Mouse (Mus musculus): ENCODE results near the gene Kcnq5. TPM values are rescaled to one million over a fixed set of nuclear protein-coding genes. Genes with fewer than 3 reads are reported as not detected.

Kcnq5 gene
- polyA plus RNA-seq, 1 experiment, result 0.07 TPM

DNA sequence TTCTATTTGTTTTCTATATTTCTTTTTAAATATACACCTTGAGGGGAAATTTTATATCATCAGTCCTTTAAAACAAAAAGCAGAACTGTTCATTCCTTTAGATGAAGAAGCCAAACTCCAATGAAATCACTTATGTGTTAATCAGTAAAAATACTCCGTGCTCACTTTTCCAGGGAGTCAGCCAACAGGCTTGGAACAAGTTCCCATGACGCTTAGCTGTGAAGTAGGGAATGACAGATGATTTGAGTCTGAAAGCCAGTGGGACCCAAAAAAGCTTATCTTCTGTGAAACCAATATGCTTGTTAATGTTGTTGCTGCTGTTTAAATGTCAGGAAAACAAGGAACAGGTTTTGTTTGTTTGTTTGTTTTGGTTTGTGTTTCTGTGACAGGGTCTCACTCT, 326.3 kb downstream of the Kcnq5 start:
- Histone ChIP-seq H3K4me3 (ENCODE audit: control insufficient read depth, low read depth, low read length) (no peak overlapping the region), H3K36me3 (ENCODE audit: control insufficient read depth, insufficient read depth, low read length) (no peaks in the 10 kb centered on the region)

DNA sequence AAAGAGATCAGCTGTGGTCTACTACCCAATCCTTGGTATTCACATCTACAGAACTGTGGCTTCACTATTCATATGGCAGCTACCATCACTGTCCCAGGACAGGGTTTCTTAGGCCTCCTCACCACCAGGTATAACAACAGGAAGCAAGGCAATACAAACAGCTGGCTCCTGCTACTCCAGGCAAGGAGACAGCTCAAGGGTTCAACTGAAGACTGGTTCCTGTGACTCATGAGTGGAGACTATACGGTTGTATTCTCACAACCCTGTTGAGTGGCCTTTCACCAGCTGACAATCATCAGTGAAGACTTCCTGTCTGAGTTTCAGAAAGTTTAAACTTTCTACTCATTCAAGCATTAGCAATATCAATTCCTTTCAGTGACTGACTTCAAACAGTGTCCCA, 327.7 kb downstream of the Kcnq5 start:
- no peaks in the 10 kb centered on the region for H3K36me3 ChIP-seq (ENCODE audit: control insufficient read depth, insufficient read depth, low read length)
- no peaks in the 10 kb centered on the region for H3K27me3 ChIP-seq (ENCODE audit: control insufficient read depth, insufficient read depth, low read length)
- no peaks in the 10 kb centered on the region for H3K4me1 ChIP-seq (ENCODE audit: control insufficient read depth, insufficient read depth, low read length)
- no peak overlapping the region for H3K27ac ChIP-seq (ENCODE audit: control insufficient read depth, insufficient read depth, low read depth, low read length)
- no peak overlapping the region for H3K4me3 ChIP-seq (ENCODE audit: control insufficient read depth, low read depth, low read length)
- TF ChIP-seq CTCF (IDR thresholded peaks at IDR 0.05; ENCODE audit: control insufficient read depth, insufficient read depth, insufficient replicate concordance, low read depth, low read length) (no peak), POLR2A (IDR thresholded peaks at IDR 0.05; ENCODE audit: control insufficient read depth, low read depth, low read length) (no peak)

More for the DNA sequence above, 326.3 kb downstream of the Kcnq5 start:
- Histone ChIP-seq H3K27ac (ENCODE audit: control insufficient read depth, insufficient read depth, low read depth, low read length) (no peak overlapping the region), H3K4me1 (ENCODE audit: control insufficient read depth, insufficient read depth, low read length) (no peaks in the 10 kb centered on the region), H3K27me3 (ENCODE audit: control insufficient read depth, insufficient read depth, low read length) (no peaks in the 10 kb centered on the region)
- no peak for TF ChIP-seq POLR2A (IDR thresholded peaks at IDR 0.05; ENCODE audit: control insufficient read depth, low read depth, low read length)
- TF ChIP-seq CTCF (IDR thresholded peaks at IDR 0.05; ENCODE audit: control insufficient read depth, insufficient read depth, insufficient replicate concordance, low read depth, low read length), result no peak

GRCm38 (mm10) chr1:21622455-21622854, 339.3 kb downstream of the Kcnq5 start:
- Histone ChIP-seq H3K4me3 (ENCODE audit: control insufficient read depth, low read depth, low read length) (no peak overlapping the region), H3K27ac (ENCODE audit: control insufficient read depth, insufficient read depth, low read depth, low read length) (no peak overlapping the region), H3K36me3 (ENCODE audit: control insufficient read depth, insufficient read depth, low read length) (no peaks in the 10 kb centered on the region), H3K4me1 (ENCODE audit: control insufficient read depth, insufficient read depth, low read length) (no peaks in the 10 kb centered on the region), H3K27me3 (ENCODE audit: control insufficient read depth, insufficient read depth, low read length) (no peaks in the 10 kb centered on the region)
- TF ChIP-seq POLR2A (IDR thresholded peaks at IDR 0.05; ENCODE audit: control insufficient read depth, low read depth, low read length) (no peak), CTCF (IDR thresholded peaks at IDR 0.05; ENCODE audit: control insufficient read depth, insufficient read depth, insufficient replicate concordance, low read depth, low read length) (no peak)

GRCm38 (mm10) chr1:21622039-21622438, 339.7 kb downstream of the Kcnq5 start:
- Histone ChIP-seq H3K27ac (ENCODE audit: control insufficient read depth, insufficient read depth, low read depth, low read length) (no peak overlapping the region), H3K4me3 (ENCODE audit: control insufficient read depth, low read depth, low read length) (no peak overlapping the region), H3K36me3 (ENCODE audit: control insufficient read depth, insufficient read depth, low read length) (no peaks in the 10 kb centered on the region), H3K4me1 (ENCODE audit: control insufficient read depth, insufficient read depth, low read length) (no peaks in the 10 kb centered on the region), H3K27me3 (ENCODE audit: control insufficient read depth, insufficient read depth, low read length) (no peaks in the 10 kb centered on the region)
- no peak for TF ChIP-seq CTCF (IDR thresholded peaks at IDR 0.05; ENCODE audit: control insufficient read depth, insufficient read depth, insufficient replicate concordance, low read depth, low read length)
- TF ChIP-seq POLR2A (IDR thresholded peaks at IDR 0.05; ENCODE audit: control insufficient read depth, low read depth, low read length), result no peak

GRCm38 (mm10) chr1:21618712-21619111, 343.0 kb downstream of the Kcnq5 start:
- H3K27ac ChIP-seq (ENCODE audit: control insufficient read depth, insufficient read depth, low read depth, low read length), result no peak overlapping the region
- TF ChIP-seq CTCF (IDR thresholded peaks at IDR 0.05; ENCODE audit: control insufficient read depth, insufficient read depth, insufficient replicate concordance, low read depth, low read length) (no peak), POLR2A (IDR thresholded peaks at IDR 0.05; ENCODE audit: control insufficient read depth, low read depth, low read length) (no peak)
- H3K4me3 ChIP-seq (ENCODE audit: control insufficient read depth, low read depth, low read length), result no peak overlapping the region
- no peaks in the 10 kb centered on the region for H3K36me3 ChIP-seq (ENCODE audit: control insufficient read depth, insufficient read depth, low read length)
- no peaks in the 10 kb centered on the region for H3K4me1 ChIP-seq (ENCODE audit: control insufficient read depth, insufficient read depth, low read length)
- H3K27me3 ChIP-seq (ENCODE audit: control insufficient read depth, insufficient read depth, low read length), result no peaks in the 10 kb centered on the region

- Histone ChIP-seq H3K4me1 (ENCODE audit: control insufficient read depth, insufficient read depth, low read length) (no peaks in the 10 kb centered on the region), H3K27me3 (ENCODE audit: control insufficient read depth, insufficient read depth, low read length) (no peaks in the 10 kb centered on the region), H3K4me3 (ENCODE audit: control insufficient read depth, low read depth, low read length) (no peak overlapping the region), H3K27ac (ENCODE audit: control insufficient read depth, insufficient read depth, low read depth, low read length) (no peak overlapping the region), H3K36me3 (ENCODE audit: control insufficient read depth, insufficient read depth, low read length) (no peaks in the 10 kb centered on the region)
- TF ChIP-seq CTCF (IDR thresholded peaks at IDR 0.05; ENCODE audit: control insufficient read depth, insufficient read depth, insufficient replicate concordance, low read depth, low read length) (no peak), POLR2A (IDR thresholded peaks at IDR 0.05; ENCODE audit: control insufficient read depth, low read depth, low read length) (no peak)
These were observed 345.1 kb downstream of the Kcnq5 start for GRCm38 (mm10) chr1:21616666-21617065.

DNA sequence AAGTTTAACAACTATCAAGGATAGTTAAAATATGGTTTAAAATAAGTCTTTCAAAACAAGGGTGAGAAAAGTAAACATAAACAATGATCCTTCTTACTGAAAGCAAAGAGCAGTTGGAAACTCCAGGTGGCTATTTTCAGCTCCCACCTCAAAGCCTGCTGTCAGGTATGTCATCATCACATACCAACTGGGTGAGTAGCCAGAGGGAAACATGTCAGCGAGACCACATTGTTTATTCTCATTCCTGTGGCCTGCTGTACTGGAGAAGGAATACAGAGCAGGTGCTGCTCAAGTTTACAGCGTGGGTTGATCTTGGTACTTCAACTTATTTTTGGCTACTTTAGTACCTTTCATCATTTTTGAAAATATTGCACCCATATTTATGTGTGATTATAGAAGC, 347.8 kb downstream of the Kcnq5 start:
- Histone ChIP-seq H3K27me3 (ENCODE audit: control insufficient read depth, insufficient read depth, low read length) (no peaks in the 10 kb centered on the region), H3K4me1 (ENCODE audit: control insufficient read depth, insufficient read depth, low read length) (no peaks in the 10 kb centered on the region), H3K4me3 (ENCODE audit: control insufficient read depth, low read depth, low read length) (no peak overlapping the region), H3K36me3 (ENCODE audit: control insufficient read depth, insufficient read depth, low read length) (no peaks in the 10 kb centered on the region), H3K27ac (ENCODE audit: control insufficient read depth, insufficient read depth, low read depth, low read length) (no peak overlapping the region)
- TF ChIP-seq CTCF (IDR thresholded peaks at IDR 0.05; ENCODE audit: control insufficient read depth, insufficient read depth, insufficient replicate concordance, low read depth, low read length), result no peak
- no peak for TF ChIP-seq POLR2A (IDR thresholded peaks at IDR 0.05; ENCODE audit: control insufficient read depth, low read depth, low read length)

DNA sequence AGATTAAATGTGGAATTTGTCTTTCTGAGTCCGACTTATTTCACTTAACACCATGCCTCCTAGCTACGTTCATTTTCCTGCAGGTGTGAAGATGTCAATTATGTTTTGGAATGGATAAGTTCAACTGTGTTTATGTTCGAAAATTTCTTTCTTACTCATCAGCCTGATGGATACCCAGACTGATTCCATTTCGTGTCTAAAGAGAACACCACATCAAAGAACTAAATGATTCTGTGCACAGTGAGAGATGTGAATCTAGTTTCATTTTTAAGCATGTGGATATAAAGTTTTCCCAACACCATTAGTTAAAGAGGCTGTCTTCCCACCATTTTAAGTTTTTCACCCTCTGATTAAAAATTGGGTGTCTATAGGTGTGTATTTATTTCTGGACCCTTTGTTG, 357.7 kb downstream of the Kcnq5 start:
- Histone ChIP-seq H3K27me3 (ENCODE audit: control insufficient read depth, insufficient read depth, low read length) (no peaks in the 10 kb centered on the region), H3K4me3 (ENCODE audit: control insufficient read depth, low read depth, low read length) (no peak overlapping the region), H3K27ac (ENCODE audit: control insufficient read depth, insufficient read depth, low read depth, low read length) (no peak overlapping the region), H3K4me1 (ENCODE audit: control insufficient read depth, insufficient read depth, low read length) (no peaks in the 10 kb centered on the region), H3K36me3 (ENCODE audit: control insufficient read depth, insufficient read depth, low read length) (no peaks in the 10 kb centered on the region)
- TF ChIP-seq CTCF (IDR thresholded peaks at IDR 0.05; ENCODE audit: control insufficient read depth, insufficient read depth, insufficient replicate concordance, low read depth, low read length) (no peak), POLR2A (IDR thresholded peaks at IDR 0.05; ENCODE audit: control insufficient read depth, low read depth, low read length) (no peak)
